Mouse (Mus musculus) hematopoietic stem cell, adult 5-6 weeks (primary cell): Measurements from ENCODE around the gene Tes. TPM values are rescaled to one million over a fixed set of nuclear protein-coding genes. Genes with fewer than 3 reads are reported as not detected.

Experiments
- ATAC-seq, 2 experiments: fragments of 125-278 bp in 1 of 2; replicated peaks in 1 of 2; 2 replicates each; pipeline ENCODE4 v1.8.0; 2016 to 2017; ENCODE audit warnings: inconsistent platforms in 2 of 2, mild to moderate bottlenecking in 2 of 2, moderate number of reproducible peaks in 2 of 2, low read depth in 1 of 2, moderate TSS enrichment in 1 of 2; ENCODE audit not compliant: low FRiP score in 2 of 2, poor library complexity in 2 of 2, severe bottlenecking in 2 of 2, insufficient read depth in 1 of 2, low TSS enrichment in 1 of 2
- total RNA-seq: library from RNA; stranded (forward); fragments of 172-1452, 232-1000 nt; gene quantifications from 2 replicates; pipeline ENCODE4 v1.2.3, GENCODE M21; 2017

Tes gene
- total RNA-seq, 1 experiment from 2014 or later, result 117 TPM

DNA sequence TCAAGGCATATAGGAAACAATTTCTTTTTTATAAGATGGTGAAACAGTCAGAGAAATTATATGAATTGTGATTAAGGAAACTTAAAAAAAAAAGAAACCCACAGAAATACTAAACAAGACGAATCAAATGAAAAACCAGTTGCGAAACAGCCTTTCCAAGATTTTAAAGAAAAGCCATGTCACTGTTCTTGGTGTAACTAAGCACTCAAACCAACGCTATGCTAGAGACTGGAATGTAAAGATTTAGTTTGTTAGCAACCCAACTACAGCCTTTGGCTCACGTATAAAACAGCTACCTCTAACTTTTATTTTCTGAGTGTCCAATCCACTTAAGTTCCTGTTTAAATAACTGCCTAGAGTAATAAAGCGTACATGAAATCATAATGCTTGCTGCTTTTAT lies 7.4 kb downstream of the Tes start:
- no peak for ATAC-seq

DNA sequence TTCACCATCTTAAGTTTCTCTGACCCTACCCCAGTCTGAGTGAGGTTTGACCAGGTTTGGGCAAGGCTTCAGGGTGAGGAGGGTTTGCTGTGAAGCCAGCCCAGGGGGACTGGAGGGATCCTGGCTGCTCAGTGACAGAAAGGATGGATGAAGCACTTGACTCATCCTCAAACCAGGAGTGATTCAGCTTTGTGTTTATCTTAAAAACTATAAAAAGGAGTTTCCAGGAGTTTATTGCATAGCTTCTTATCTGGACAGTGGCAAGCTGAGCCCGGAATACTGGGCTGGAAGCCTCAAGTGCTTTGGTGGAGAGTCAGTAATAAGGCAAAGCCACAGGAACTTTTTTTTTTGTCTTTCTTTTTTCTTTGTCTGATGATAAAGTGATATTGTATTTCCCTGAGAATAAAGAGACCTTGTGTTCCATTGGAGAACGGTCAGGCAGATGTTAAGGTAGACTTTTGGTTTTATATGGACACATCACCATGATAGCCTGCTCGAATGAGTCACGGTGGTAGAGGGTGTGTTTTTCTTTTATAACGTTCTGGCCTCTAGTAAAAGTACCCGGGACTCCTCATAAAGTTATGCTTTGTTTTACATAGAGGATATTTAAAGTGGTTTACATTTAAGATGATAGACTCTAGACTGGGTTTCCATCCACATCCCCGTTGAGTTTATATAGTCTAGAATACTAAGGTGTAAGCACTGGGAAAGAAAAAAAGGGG lies 8.0 kb downstream of the Tes start:
- no peak for ATAC-seq

DNA sequence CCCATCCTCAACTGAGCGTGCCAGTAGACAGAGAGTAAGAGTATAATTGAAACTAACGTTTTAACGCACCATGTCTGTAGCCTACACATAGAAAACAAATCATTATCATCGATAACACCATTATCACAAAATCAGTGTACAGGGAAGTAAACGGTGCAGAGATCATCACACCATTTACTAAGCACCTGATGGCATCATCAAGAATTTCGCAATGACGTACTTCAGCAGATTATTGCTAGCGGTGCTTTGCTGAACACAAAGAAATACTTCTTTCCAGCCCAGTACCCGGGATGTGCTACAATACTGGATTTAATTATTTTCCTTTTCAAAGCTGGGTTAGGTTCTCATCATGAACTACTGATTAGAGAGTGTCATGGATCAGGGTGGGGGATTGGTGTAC lies 12.3 kb downstream of the Tes start:
- no peak for ATAC-seq

DNA sequence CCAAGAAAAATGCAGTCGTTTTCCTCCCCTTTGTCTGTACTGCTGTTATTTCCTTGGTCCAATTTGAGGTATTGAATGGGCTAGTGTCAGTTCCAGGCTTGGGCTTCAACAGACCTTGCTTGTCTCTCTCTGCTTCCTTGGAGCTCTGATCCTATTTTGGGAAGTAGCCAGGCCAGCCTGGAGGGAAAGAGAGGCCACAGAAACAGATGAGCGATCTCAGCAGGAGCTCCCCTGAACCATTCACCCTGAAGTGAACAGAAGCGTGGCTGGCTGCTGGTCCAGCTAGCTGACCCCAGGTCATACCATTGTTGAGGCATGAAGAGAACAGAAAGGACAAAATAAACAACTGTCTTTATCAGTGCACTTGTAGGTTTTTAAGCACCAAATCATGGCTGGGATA lies 12.8 kb downstream of the Tes start:
- ATAC-seq, result no peak

DNA sequence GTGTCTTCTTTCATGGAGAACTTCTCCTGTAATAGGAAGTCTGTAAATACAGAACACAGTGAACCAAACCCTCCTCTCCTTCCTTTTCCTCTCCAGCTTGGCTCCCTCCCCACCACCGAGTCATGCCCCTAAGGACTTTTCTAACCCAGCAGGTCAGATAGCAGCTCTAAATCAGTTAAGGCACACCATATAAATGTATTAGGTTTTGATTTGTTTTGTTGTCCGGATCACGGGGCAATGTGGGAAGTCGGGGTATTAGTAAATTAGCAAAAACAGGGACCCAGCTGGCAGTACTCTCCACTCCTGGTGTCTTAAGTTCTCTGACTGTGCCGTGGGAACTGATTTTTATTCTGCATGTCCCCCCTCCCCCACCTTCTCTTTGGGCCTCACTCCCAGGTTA lies 14.4 kb downstream of the Tes start:
- peak in 1 of 2 experiments; percentile 32; a peak in 1 of 4 replicates for ATAC-seq

DNA sequence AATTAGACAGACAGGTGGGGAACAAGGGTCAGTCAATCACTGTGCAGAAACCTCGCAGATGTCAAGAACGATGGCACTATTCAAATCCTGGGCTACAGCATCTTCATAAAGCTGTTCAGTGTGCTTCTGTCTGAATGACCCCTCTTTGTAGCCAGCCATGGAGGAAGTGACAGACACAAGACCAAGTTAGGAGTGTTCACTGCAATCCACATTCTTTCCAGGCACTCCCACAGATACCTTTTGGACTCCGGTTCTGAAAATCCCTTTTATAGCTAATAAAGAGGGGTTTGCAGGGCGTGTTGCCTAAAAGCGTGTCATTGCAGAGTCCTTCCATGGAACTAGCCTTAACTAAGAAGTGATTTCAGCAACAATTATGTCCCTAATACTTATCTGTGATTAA lies 14.9 kb downstream of the Tes start:
- ATAC-seq, result no peak

DNA sequence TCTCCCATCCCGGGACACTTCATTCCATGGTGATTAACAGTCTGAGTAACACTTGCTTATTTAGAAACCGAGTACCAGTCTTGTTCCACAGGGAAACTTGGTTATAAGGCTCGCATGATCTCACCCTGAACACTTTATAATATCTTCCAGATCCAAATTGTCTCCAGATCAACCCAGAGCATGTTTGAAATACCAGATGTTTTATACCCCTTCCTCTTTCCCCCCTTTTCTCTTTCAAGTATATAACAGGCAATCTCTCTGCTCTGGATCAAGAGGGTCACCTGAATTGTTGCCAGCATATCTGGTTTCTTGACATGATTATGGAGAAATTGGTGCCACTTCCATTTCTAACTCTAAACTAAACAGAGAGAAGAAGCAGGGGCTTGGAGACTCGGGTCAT lies 17.3 kb downstream of the Tes start:
- ATAC-seq, result no peak

DNA sequence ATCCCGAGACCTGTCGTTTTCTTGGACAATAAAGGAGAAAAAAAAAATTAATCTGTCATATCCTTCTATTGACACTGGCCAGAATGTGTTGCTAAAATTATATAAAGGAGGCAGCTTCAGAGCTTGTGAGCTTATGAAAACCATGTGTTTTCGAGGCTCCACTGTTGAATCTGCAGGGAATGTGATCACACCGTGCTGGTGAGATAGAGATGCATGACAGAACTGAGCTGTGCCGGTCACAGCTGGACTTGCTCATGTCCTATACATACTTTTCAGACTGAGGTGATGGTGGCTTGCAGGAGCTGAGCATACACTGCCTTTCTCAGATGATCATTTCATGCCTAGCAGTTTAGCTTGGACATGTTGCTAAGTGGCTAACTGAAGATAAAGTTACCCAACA lies 17.9 kb downstream of the Tes start:
- no peak for ATAC-seq

DNA sequence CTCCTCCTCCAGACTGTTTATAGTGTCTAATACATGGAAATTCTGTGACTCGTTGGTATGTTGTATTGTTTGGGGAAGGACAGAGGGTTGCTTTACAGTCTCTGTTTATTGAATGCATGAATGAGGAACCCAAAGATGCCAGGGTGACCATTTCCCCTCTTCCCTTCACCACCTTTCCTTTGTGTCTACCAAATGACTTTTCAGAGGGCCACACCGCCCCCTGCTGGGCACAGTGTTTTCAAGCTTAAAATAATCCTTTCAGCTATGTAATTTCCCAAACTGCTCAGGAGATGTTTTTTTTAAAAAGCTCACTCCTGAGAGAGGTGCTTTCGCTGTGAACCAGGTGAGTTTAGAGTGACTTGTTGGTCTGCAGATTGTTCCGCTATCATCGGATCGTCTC lies 22.5 kb downstream of the Tes start:
- peak; percentile 83 to 85; a peak in 3 of 4 replicates for ATAC-seq

DNA sequence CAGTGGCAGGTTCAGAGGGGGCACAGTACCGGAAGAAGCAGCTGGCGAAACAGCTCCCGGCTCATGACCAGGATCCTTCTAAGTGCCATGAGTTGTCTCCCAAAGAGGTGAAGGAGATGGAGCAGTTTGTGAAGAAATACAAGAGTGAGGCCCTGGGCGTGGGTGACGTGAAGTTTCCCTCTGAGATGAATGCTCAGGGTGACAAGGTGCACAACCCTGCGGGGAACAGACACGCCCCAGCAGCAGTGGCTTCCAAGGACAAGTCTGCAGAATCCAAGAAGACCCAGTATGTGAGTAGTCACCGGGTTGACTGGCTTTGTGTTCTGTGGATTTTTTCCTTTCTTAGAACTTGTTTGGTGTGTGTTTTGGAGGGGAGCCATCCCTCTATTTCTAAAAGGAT lies 32.4 kb downstream of the Tes start:
- ATAC-seq, result no peak

DNA sequence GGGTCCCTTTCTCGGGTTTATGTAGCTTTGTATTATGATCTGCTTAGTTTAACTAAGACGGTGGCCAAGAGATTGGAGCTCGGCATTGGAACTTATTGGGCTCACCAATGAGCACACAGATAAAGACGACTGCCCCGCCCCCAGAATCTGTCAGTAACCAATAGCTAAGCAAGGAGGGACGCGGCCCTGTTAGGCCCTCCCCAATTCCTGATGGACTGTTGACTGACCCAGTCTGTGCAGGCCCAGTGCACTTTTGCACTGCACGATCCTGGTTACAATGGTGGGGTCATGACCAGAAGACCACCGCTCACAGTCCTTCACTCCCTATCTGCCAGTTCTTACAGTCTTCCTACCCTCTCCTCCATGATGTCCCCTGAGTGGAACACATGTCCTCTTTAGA lies 33.6 kb downstream of the Tes start:
- no peak for ATAC-seq

DNA sequence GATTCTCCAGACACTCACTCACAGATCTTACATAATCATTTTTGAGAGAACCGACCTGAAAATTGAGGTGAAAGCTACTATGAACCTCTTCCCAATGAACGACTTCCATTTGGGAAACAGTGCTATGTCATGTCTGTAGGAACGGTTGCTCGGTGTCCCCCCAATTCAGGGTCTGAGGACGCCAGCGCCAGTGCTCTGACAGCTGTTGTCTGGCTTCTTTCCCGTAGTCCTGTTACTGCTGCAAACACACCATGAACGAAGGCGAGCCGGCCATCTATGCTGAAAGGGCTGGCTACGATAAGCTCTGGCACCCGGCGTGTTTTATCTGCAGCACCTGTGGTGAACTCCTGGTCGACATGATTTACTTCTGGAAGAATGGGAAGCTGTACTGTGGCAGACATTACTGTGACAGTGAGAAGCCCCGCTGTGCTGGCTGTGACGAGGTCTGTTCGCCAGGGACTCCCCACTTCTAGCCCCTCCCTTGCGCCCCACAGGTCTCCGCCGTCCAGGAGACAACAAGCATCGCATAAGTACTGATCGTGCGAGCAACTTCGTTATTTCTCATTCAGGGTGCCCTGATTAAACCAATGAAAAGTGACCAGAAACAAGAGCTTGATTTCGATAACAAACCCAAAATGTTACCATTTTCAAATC lies 34.7 kb downstream of the Tes start:
- no peak for ATAC-seq

DNA sequence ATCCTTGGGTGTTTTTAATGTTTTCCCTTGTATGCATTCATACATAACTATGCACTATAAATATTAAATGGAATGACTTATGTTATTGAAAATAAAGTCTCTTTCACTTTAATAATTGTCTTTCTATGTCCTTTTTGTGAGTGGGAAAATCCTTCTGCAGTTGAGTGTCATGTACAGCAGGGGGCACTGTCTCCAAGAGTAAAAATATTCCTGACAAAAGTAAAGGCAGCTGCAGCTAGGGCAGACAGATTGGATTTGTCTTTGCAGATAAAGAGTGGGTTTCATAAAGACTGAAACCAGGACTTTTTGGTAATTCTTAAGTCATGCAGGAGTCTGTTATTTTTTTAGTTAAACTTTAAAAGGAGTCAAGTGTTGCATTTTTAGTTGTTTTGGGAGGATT lies 40.8 kb downstream of the Tes start:
- ATAC-seq, result peak; percentile 40 to 49; a peak in 1 of 4 replicates

DNA sequence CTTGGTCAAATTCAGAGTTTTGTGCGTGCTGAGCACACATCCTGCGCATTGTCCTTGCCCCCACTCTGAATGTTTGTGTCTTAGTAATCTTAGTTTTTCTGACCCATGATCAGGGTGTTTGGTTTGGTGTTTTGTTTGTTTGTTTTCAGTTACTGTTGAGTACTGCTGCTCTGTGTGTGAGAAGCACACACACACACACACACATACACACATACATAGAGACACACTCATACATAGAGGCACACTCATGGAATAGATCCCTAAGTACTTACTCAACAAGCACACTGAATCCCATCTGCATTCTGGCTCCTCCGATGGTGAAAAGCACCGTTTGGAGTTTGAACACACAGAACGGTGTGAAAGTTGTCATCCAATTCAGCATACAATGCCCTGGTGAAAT lies 41.5 kb downstream of the Tes start:
- no peak for ATAC-seq

DNA sequence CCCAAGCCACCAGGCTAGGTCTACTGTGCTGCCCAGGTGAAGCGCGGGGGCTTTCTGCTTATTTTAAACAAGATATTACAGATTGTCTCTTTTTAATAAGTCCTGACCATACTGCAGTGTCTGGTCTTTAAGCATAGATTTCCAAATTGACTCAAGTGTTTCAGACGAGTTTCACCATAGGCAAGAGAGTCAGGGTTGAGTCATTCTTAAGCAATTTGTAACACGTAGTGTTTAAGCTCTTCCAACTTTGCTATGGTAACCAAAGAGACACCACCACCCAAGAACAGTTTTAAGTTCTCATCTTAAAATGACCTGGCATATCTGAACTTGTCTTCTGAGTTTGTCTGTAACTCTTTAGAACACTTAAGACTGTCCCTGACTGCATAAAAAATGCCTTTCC lies 44.3 kb downstream of the Tes start:
- ATAC-seq, result peak in 1 of 2 experiments; percentile 36; a peak in 1 of 4 replicates

DNA sequence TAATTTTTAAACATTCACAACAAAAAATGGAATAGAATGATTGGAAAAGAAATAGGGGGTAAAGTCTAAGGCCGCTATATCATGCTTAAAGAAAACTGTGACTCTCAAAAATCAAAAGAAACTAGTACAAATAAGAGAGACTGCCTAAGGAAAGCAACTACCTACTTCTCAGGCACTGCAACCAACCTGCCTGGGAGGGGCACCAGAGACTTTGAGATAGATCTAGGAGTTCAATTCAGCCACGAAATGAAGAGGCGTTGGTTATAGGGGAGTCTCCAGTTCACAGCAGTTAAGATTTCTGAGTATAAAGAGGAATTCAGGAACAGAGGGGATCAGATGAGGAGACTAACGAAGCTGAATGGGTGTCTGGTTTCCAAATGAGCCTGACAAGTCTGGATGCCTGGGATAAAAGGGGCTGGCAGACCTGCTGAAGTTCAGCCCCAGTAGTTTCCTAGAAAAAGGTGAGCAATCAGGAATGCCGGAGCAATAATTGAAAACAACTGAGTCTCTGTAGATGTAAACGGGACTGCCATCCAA lies 45.7 kb downstream of the Tes start:
- ATAC-seq, result no peak

DNA sequence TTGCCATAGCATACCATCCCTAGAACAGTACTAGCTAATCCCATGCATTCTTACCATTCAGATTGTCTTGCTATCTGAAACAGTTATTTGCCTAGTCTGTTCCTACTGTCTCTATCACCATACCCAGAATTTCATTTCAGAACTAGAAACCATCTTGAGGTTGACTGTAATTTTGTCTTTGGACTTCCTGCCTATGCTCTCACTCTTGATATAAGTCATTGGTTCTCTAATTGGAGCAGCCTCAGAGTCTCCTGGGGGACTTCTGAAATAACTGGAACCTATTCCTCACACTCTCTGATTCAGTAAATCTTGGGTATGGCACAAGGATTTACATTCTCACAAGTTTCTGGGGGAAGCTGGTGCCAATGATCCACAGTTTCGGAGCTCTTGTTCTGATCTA lies 47.1 kb downstream of the Tes start:
- no peak for ATAC-seq

DNA sequence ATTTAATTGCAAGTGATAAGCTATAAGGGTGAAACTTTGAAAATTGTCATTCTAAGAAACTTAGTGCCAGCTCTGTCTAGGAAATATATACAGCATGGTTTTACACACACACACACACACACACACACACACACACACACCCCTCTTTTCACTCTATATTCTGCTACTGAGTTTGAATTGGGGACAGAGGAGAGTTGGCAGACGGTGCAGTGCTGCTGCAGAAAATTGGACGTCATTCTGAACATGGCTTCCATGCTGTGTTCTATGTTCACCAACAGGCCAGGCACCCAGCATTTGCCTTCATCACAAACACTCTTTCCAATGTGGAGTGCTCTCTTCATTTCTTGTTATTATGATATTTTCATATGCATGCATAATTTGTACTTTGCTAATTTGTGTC lies 48.0 kb downstream of the Tes start:
- ATAC-seq, result no peak

DNA sequence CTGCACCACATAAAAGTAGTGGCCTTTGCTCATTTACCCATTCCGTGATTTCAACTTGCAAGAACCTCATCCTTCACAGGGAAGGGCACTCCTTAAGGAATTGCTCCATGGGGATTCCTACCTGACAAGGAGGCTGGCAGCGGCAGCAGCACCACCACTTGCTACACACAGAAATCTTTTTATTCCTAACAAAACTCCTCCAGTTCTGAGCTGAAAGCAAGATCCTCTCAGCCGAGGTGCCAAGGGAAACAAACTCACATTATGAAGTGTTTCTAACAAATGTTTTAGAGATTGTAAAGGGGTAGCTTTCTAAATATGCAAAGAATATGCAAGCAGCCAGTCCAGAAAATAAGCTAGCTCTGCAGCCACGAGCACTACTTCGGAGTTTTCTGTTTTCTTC lies 49.6 kb downstream of the Tes start:
- ATAC-seq, result no peak
